Mouse (Mus musculus) neural tube, embryonic 13.5 days (tissue): Measurements from ENCODE around the gene 4931428F04Rik. TPM values are rescaled to one million over a fixed set of nuclear protein-coding genes. Genes with fewer than 3 reads are reported as not detected.
"Not testable (repeated sequence)": the region's sequence is repeated elsewhere in the genome, so short reads cannot be mapped to it uniquely, and the experiment has no call there.

Experiments used
- ATAC-seq: fragments of 200-750 bp; cut with Nextera tagmentation; 2 replicates; pipeline ENCODE4 v1.8.0; 2017; ENCODE audit warnings: low read depth, mild to moderate bottlenecking, moderate TSS enrichment, moderate library complexity
- H3K27ac ChIP-seq: fragments of 300-500 bp; sonication (generic); replicated peaks from 2 replicates; pipeline ENCODE4 v1.5.1; 2015; ENCODE audit warnings: moderate library complexity, mild to moderate bottlenecking, inconsistent platforms
- H3K27me3 ChIP-seq: fragments of 300-500 bp; sonication (generic); 2 replicates; pipeline ENCODE4 v1.6.1; 2015; ENCODE audit warnings: mild to moderate bottlenecking, inconsistent platforms
- H3K36me3 ChIP-seq: fragments of 300-500 bp; sonication (generic); 2 replicates; pipeline ENCODE4 v1.6.1; 2015; ENCODE audit warnings: mild to moderate bottlenecking, inconsistent platforms
- H3K4me1 ChIP-seq: fragments of 300-500 bp; sonication (generic); replicated peaks from 2 replicates; pipeline ENCODE4 v1.6.1; 2015; ENCODE audit warnings: inconsistent platforms
- H3K4me2 ChIP-seq: fragments of 300-500 bp; sonication (generic); 2 replicates; pipeline ENCODE4 v1.6.1; 2015; ENCODE audit warnings: inconsistent platforms, mild to moderate bottlenecking, moderate library complexity
- H3K4me3 ChIP-seq: fragments of 300-500 bp; sonication (generic); 2 replicates; pipeline ENCODE4 v1.5.1; 2015; ENCODE audit warnings: mild to moderate bottlenecking, inconsistent platforms
- H3K9ac ChIP-seq: fragments of 300-500 bp; sonication (generic); 2 replicates; pipeline ENCODE4 v1.6.1; 2015; ENCODE audit warnings: moderate library complexity, mild to moderate bottlenecking, inconsistent platforms
- H3K9me3 ChIP-seq: fragments of 300-500 bp; sonication (generic); 2 replicates; pipeline ENCODE4 v1.6.1; 2016; ENCODE audit warnings: inconsistent platforms
- WGBS: fragments of 180-500 bp; shearing (Covaris S2); methylation state at CpG from one replicate; pipeline ENCODE4 v1.1.7; 2015; 5-methylcytosine and 5-hydroxymethylcytosine counted together
- polyA plus RNA-seq: library from polyadenylated mRNA; unstranded; fragments of >200 nt; fragmentation: Nextera tagmentation; extraction: Ambion mirVana; gene quantifications from 2 replicates; pipeline ENCODE4 v1.2.1, GENCODE M21; 2015

The 4931428F04Rik gene
- polyA plus RNA-seq, 1 experiment from 2014 or later: 124 TPM

GRCm38 (mm10) chr8:105293405-105293804, 3.7 kb upstream of the 4931428F04Rik start:
- Histone ChIP-seq H3K9me3 (no peaks in the 10 kb centered on the region), H3K27ac (no peak overlapping the region), H3K4me1 (peaks cover 36% of the 10 kb centered on the region), H3K4me2 (no peak overlapping the region), H3K4me3 (no peak overlapping the region), H3K27me3 (peaks cover 7% of the 10 kb centered on the region), H3K36me3 (no peaks in the 10 kb centered on the region), H3K9ac (no peak overlapping the region)
- no peak for ATAC-seq
- WGBS: 65% methylated on average over 19 of the region's 19 CpGs

- Histone ChIP-seq H3K36me3 (no peaks in the 10 kb centered on the region), H3K4me3 (no peak overlapping the region), H3K4me2 (no peak overlapping the region), H3K27me3 (peaks cover 7% of the 10 kb centered on the region), H3K27ac (no peak overlapping the region), H3K9ac (no peak overlapping the region), H3K4me1 (peaks cover 40% of the 10 kb centered on the region), H3K9me3 (no peaks in the 10 kb centered on the region)
- WGBS: 86% methylated on average over 7 of the region's 7 CpGs
- ATAC-seq: no peak
Observed at GRCm38 (mm10) chr8:105292471-105292870, 2.8 kb upstream of the 4931428F04Rik start.

- H3K4me3 ChIP-seq, H3K36me3 ChIP-seq, H3K4me2 ChIP-seq, H3K27me3 ChIP-seq, H3K9me3 ChIP-seq, ATAC-seq, H3K27ac ChIP-seq, H3K9ac ChIP-seq: not testable (repeated sequence)
- peaks cover 42% of the 10 kb centered on the region for H3K4me1 ChIP-seq
- 77% methylated on average over 3 of the region's 3 CpGs for WGBS
Observed at GRCm38 (mm10) chr8:105291802-105292201, 2.1 kb upstream of the 4931428F04Rik start.

GRCm38 (mm10) chr8:105291364-105291763, 1.7 kb upstream of the 4931428F04Rik start:
- H3K4me2 ChIP-seq, H3K27ac ChIP-seq, H3K36me3 ChIP-seq, ATAC-seq, H3K4me3 ChIP-seq, H3K9me3 ChIP-seq, H3K27me3 ChIP-seq, H3K9ac ChIP-seq: not testable (repeated sequence)
- WGBS: 86% methylated on average over 8 of the region's 8 CpGs
- peaks cover 43% of the 10 kb centered on the region for H3K4me1 ChIP-seq

GRCm38 (mm10) chr8:105290554-105291314, 1.1 kb upstream of the 4931428F04Rik start:
- Histone ChIP-seq H3K27ac (no peak overlapping the region), H3K9ac (peak overlapping the region; percentile 75)

GRCm38 (mm10) chr8:105288958-105289732, 519 bp downstream of the 4931428F04Rik start:
- Histone ChIP-seq H3K4me2 (peak overlapping the region; percentile 76), H3K27ac (peak overlapping the region; percentile 91), H3K4me1 (peaks cover 58% of the 10 kb centered on the region), H3K9ac (peak overlapping the region; percentile 75), H3K27me3 (peaks cover 3% of the 10 kb centered on the region; the same call in 1 of the 2 replicates), H3K9me3 (no peaks in the 10 kb centered on the region), H3K36me3 (peaks cover 14% of the 10 kb centered on the region), H3K4me3 (peak overlapping the region; percentile 51)
- under 1% methylated on average over 53 of the region's 53 CpGs for WGBS
- peak; percentile 94 for ATAC-seq

More at GRCm38 (mm10) chr8:105290554-105291314, 1.1 kb upstream of the 4931428F04Rik start:
- H3K4me2 ChIP-seq: peak overlapping the region; percentile 76
- peaks cover under 1% of the 10 kb centered on the region; the same call in 1 of the 2 replicates for H3K36me3 ChIP-seq
- H3K4me1 ChIP-seq: peaks cover 50% of the 10 kb centered on the region
- WGBS: 9% methylated on average over 31 of the region's 31 CpGs
- ATAC-seq: no peak
- no peaks in the 10 kb centered on the region for H3K9me3 ChIP-seq
- peak overlapping the region; percentile 51 for H3K4me3 ChIP-seq
- peaks cover 7% of the 10 kb centered on the region for H3K27me3 ChIP-seq

- no peaks in the 10 kb centered on the region for H3K9me3 ChIP-seq
- peaks cover 21% of the 10 kb centered on the region for H3K36me3 ChIP-seq
- H3K9ac ChIP-seq: peak overlapping the region; percentile 75
- H3K27me3 ChIP-seq: peaks cover 2% of the 10 kb centered on the region; the same call in 1 of the 2 replicates
- WGBS: 84% methylated on average over 5 of the region's 5 CpGs
- no peak for ATAC-seq
- peaks cover 58% of the 10 kb centered on the region for H3K4me1 ChIP-seq
- H3K4me3 ChIP-seq: peak overlapping the region; percentile 51
- H3K27ac ChIP-seq: peak overlapping the region; percentile 91; the same call in 1 of the 2 replicates
- H3K4me2 ChIP-seq: peak overlapping the region; percentile 76
Observed at GRCm38 (mm10) chr8:105288231-105288630, 1.4 kb downstream of the 4931428F04Rik start.

- Histone ChIP-seq H3K27ac (no peak overlapping the region), H3K4me1 (peaks cover 58% of the 10 kb centered on the region)
Observed at GRCm38 (mm10) chr8:105286907-105287306, 2.8 kb downstream of the 4931428F04Rik start.

GRCm38 (mm10) chr8:105285514-105285913, 4.2 kb downstream of the 4931428F04Rik start:
- Histone ChIP-seq H3K36me3 (peaks cover 44% of the 10 kb centered on the region), H3K27ac (no peak overlapping the region), H3K4me2 (peak overlapping the region; percentile 76; the same call in 1 of the 2 replicates), H3K9me3 (no peaks in the 10 kb centered on the region), H3K4me3 (no peak overlapping the region), H3K4me1 (peaks cover 49% of the 10 kb centered on the region), H3K27me3 (peaks cover 7% of the 10 kb centered on the region), H3K9ac (0 out of 2 replicates have a peak overlapping the region, but pooled peaks have one; percentile 45)
- WGBS: 47% methylated on average over 12 of the region's 12 CpGs
- no peak for ATAC-seq

More at GRCm38 (mm10) chr8:105286907-105287306, 2.8 kb downstream of the 4931428F04Rik start:
- no peak for ATAC-seq
- H3K27me3 ChIP-seq: peaks cover 2% of the 10 kb centered on the region
- H3K9ac ChIP-seq: peak overlapping the region; percentile 50; the same call in 1 of the 2 replicates
- H3K36me3 ChIP-seq: peaks cover 34% of the 10 kb centered on the region
- no peaks in the 10 kb centered on the region for H3K9me3 ChIP-seq
- H3K4me3 ChIP-seq: peak overlapping the region; percentile 51
- 84% methylated on average over 4 of the region's 4 CpGs for WGBS
- peak overlapping the region; percentile 76 for H3K4me2 ChIP-seq

- no peak overlapping the region for H3K27ac ChIP-seq
- no peak overlapping the region for H3K9ac ChIP-seq
- no peaks in the 10 kb centered on the region for H3K9me3 ChIP-seq
- H3K4me1 ChIP-seq: peaks cover 42% of the 10 kb centered on the region
- no peak overlapping the region for H3K4me3 ChIP-seq
- no peak overlapping the region for H3K4me2 ChIP-seq
- peaks cover 31% of the 10 kb centered on the region for H3K27me3 ChIP-seq
- H3K36me3 ChIP-seq: peaks cover 54% of the 10 kb centered on the region
- 0 out of 2 replicates have a peak, but pooled peaks have one; percentile 5 for ATAC-seq
- 23% methylated on average over 23 of the region's 23 CpGs for WGBS
Observed at GRCm38 (mm10) chr8:105283074-105283473, 6.6 kb downstream of the 4931428F04Rik start.

- peaks cover 54% of the 10 kb centered on the region for H3K36me3 ChIP-seq
- peaks cover 39% of the 10 kb centered on the region for H3K27me3 ChIP-seq
- ATAC-seq: no peak
- WGBS: 89% methylated on average over 4 of the region's 4 CpGs
- no peak overlapping the region for H3K9ac ChIP-seq
- no peak overlapping the region for H3K4me2 ChIP-seq
- peaks cover 37% of the 10 kb centered on the region for H3K4me1 ChIP-seq
- H3K27ac ChIP-seq: no peak overlapping the region
- H3K9me3 ChIP-seq: no peaks in the 10 kb centered on the region
- H3K4me3 ChIP-seq: no peak overlapping the region
Observed at GRCm38 (mm10) chr8:105282239-105282638, 7.4 kb downstream of the 4931428F04Rik start.

- no peak for ATAC-seq
- Histone ChIP-seq H3K4me3 (no peak overlapping the region), H3K4me1 (peaks cover 37% of the 10 kb centered on the region), H3K27ac (no peak overlapping the region), H3K27me3 (peaks cover 43% of the 10 kb centered on the region), H3K36me3 (peaks cover 54% of the 10 kb centered on the region), H3K9ac (no peak overlapping the region), H3K9me3 (no peaks in the 10 kb centered on the region), H3K4me2 (no peak overlapping the region)
- WGBS: 86% methylated on average over 12 of the region's 12 CpGs
Observed at GRCm38 (mm10) chr8:105281821-105282220, 7.8 kb downstream of the 4931428F04Rik start.
